Mouse (Mus musculus): ENCODE results near the gene Sept4.

Sept4 gene

GRCm38 (mm10) chr11:87578963-87579601, 10.4 kb downstream of the Sept4 start:
- no peak for DNase-seq (ENCODE audit: low spot score in 2 of 2)

GRCm38 (mm10) chr11:87579713-87580112, 11.0 kb downstream of the Sept4 start:
- DNase-seq (ENCODE audit: low spot score in 2 of 2), result no peak

- no peak for DNase-seq (ENCODE audit: low spot score in 2 of 2)
Measured at GRCm38 (mm10) chr11:87580543-87581085, 11.9 kb downstream of the Sept4 start.

GRCm38 (mm10) chr11:87581161-87581865, 12.6 kb downstream of the Sept4 start:
- DNase-seq (ENCODE audit: low spot score in 2 of 2), result no peak

GRCm38 (mm10) chr11:87581933-87582710, 13.4 kb downstream of the Sept4 start:
- no peak for DNase-seq (ENCODE audit: low spot score in 2 of 2)

- peak; percentile 36 to 63 for DNase-seq (ENCODE audit: low spot score in 2 of 2)
Measured at GRCm38 (mm10) chr11:87583291-87584034, 14.8 kb downstream of the Sept4 start.

GRCm38 (mm10) chr11:87584711-87585505, 16.2 kb downstream of the Sept4 start:
- no peak for DNase-seq (ENCODE audit: low spot score in 2 of 2)

GRCm38 (mm10) chr11:87587211-87587874, 18.6 kb downstream of the Sept4 start:
- no peak for DNase-seq (ENCODE audit: low spot score in 2 of 2)

- no peak for DNase-seq (ENCODE audit: low spot score in 2 of 2)
Measured at GRCm38 (mm10) chr11:87589605-87590004, 20.9 kb downstream of the Sept4 start.

GRCm38 (mm10) chr11:87590841-87591525, 22.3 kb downstream of the Sept4 start:
- DNase-seq (ENCODE audit: low spot score in 2 of 2), result peak; percentile 36 to 45

GRCm38 (mm10) chr11:87591526-87592353, 23.0 kb downstream of the Sept4 start, which contains the start of gene Mtmr4:
Mtmr4 (plus strand) TSS chr11:87592162.
- peak; percentile 100 for DNase-seq (ENCODE audit: low spot score in 2 of 2)

GRCm38 (mm10) chr11:87592354-87592695, 23.6 kb downstream of the Sept4 start:
- no peak for DNase-seq (ENCODE audit: low spot score in 2 of 2)

- DNase-seq (ENCODE audit: low spot score in 2 of 2), result no peak
Measured at GRCm38 (mm10) chr11:87592713-87593598, 24.3 kb downstream of the Sept4 start.

GRCm38 (mm10) chr11:87595327-87595841, 26.7 kb downstream of the Sept4 start:
- peak; percentile 32 to 49 for DNase-seq (ENCODE audit: low spot score in 2 of 2)

- no peak for DNase-seq (ENCODE audit: low spot score in 2 of 2)
Measured at GRCm38 (mm10) chr11:87595976-87596375, 27.3 kb downstream of the Sept4 start.

GRCm38 (mm10) chr11:87596492-87596891, 27.8 kb downstream of the Sept4 start:
- no peak for DNase-seq (ENCODE audit: low spot score in 2 of 2)

GRCm38 (mm10) chr11:87597061-87597460, 28.4 kb downstream of the Sept4 start:
- no peak for DNase-seq (ENCODE audit: low spot score in 2 of 2)

All from natural killer cell, adult 2 months (primary cell).